Mouse (Mus musculus) layer of hippocampus, postnatal 36 days (tissue): ENCODE results near the gene Sun1. TPM values are rescaled to one million over a fixed set of nuclear protein-coding genes. Genes with fewer than 3 reads are reported as not detected.

Experiments
- DNase-seq, 2 experiments: peaks; one replicate each; pipeline ENCODE4 v3.0.0; 2022
- total RNA-seq, 2 experiments: library from RNA; stranded (reverse); gene quantifications; 2 replicates each; pipeline ENCODE4 v1.2.3; 2021

Sun1 gene
- total RNA-seq, 2 experiments from 2014 or later: 78.6 to 82.1 TPM

DNA sequence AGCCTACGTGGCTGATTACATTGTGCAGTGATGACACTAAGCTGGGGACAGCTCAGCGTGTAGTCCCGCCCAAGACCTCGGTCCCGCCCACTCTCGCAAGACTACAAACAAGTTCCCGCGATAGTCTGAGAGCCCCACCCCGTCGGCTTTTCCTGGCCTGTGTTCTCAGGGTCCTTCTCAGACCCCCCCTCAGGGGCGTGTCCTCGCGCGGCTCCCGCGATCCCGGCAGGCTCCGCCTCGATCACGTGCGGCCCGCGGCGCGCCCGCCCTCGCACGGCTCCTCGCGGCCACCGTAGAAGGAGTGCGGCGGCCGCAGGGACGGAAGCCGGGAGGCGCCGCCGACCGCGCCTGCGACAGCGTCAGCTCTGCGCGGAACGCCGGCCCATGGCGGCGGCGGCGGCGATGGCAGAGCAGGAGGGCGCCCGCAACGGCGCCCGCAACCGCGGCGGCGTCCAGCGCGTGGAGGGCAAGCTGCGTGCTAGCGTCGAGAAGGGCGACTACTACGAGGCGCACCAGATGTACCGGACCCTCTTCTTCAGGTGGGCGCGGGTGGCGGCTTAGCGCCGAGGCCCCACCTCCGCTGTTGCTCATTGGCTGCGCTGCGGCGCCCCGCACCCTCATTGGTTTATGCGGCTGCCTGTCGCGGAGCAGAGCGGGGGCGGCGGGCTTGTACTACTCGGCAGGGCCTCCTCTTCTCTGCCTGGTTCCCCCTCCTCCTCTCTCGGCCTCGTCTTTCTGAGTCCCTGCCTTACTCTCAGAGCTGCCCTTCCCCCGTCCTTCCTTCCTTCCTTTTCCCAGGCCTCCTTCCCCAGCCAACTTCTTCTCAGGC, 51.9 kb downstream of the Sun1 start, which contains the start of gene Get4:
TSS of gene Get4 (plus strand) at position 244 of the 829 bp plus-strand sequence.
- DNase-seq: peak; percentile 97 to 98

DNA sequence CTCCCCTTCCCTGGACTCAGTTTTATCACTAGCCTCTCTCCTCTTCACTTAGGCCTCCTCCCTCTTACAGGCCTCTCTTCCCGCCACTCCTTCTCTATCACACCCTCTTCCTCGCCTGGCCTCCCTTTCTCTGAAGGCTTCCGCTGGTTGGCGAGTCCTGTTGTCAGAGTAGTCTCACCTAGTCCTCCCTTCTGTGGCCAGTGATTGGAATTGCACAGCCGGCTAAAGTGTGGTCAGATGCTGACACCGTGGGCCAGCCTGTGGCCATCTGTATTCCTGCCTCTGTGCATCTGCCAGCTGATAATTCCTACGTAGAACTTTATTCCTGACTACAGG, 52.4 kb downstream of the Sun1 start:
- DNase-seq: no peak

DNA sequence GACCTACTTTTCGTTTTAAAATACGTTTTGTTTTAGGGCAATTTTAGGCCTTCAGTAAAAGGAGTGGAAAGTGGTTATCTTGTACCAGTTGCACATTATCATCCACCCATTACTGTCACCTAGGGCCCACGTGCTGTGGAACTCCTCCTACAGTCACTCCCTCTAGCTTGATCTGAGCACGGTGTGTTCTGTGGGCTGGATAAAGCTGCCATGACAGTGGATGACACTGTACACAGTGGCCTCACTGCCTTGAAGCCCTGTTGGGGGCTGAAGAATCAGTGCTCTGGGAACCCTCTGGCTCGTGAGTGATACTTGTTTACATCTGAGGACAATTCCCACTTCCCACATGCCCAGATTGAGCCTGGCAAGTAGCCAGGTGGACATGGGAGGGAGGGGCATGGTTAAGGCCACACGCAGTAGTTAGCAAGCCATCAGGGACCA, 52.9 kb downstream of the Sun1 start:
- DNase-seq: no peak

GRCm38 (mm10) chr5:139254938-139255337, 54.5 kb downstream of the Sun1 start:
- no peak for DNase-seq

DNA sequence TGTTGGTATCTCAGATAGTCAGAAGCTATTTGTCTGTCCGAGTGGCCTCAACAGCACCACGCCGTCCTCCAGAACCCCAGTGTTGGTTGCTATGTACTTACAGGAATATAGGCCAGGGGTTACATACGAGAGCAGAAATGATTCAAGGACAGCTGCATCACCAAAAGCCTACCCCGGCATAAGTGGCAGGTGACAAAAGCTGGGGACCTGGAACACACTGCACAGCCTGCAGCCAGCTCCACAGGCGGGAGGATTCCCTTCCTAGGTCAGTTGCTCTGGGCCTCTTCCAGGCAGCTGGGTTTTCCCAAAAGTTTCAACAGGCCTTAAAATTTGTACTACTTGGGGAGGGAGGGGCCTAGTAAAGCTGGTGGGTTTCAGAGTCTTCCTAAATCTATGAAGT, 55.3 kb downstream of the Sun1 start:
- DNase-seq: no peak

DNA sequence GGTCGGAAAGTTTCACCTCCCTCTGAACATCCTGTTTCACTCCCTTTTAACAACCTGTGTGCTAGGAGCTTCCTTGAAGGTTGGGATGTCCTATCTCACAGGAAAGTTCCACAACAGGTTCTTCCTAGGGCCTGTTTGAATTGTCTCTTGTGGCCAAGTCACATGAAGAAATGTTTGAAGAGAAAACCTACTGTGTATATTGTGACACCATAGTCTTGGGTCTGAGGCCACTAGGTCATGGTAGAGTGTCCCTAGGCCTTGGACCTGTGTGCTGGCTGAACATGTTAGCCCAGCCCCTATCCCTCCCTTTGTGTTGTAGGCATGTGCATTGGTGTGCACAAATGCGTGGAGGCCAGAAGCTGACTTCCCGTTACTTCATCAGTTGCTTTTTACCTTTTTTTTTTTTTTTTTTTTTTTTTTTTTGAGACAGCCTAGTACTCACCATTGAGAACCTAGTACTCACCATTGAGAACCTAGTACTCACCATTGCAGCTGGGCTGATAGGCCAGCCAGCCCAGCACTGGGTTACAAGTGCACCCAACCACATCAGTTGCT, 55.9 kb downstream of the Sun1 start:
- no peak for DNase-seq

- DNase-seq: no peak
Measured at GRCm38 (mm10) chr5:139257265-139257664, 56.8 kb downstream of the Sun1 start.

DNA sequence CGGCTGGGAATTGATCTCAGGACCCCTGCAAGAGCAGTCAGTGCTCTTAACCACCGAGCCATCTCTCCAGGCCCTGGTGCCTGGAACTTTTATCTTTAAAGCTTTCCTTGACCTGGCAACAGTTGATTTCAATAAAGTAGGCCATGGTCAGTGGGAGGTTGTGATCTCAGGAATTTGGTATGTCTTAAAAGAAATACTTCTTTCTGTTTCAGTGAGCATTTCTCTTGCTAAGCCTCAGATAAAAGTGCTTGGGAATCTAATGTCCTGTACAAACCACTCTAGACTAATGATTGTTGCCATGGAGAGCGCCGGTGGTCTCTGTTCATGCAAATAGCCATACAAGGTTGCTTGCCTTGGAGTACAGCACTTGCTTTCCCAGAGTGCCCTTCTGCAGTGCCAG, 57.4 kb downstream of the Sun1 start:
- no peak for DNase-seq

DNA sequence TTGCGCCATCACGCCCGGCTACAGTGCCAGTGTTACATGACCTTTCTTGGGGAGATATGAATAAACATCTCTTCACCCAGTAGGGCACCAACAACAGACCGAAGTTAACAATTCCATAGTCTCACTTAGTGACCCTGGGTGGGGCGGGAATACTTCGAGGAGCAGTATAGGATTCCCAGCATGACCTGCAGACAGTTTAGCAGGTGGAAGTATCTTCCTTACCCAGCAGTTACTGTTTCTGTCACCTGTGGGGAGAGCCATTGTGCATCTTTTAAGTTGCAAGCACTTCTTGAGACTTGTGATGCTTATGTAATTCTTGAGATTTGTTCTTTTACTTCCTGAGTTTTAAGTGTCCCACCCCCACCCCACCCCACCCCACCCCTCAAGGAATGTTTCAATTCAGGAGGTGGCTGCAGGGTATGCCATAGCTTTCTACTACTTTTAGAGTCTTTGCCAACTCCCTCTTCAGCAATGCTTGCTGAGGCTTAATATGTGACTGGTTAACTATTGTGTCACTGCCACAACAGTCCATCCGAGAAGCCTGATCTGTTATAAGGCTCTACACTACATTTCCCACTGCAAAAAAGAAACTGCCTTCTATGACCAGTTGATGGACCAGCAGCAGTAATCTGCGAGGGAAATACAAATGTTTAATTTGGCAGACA, 58.1 kb downstream of the Sun1 start:
- no peak for DNase-seq

GRCm38 (mm10) chr5:139259853-139260252, 59.4 kb downstream of the Sun1 start:
- no peak for DNase-seq

GRCm38 (mm10) chr5:139261403-139261802, 61.0 kb downstream of the Sun1 start:
- no peak for DNase-seq

- DNase-seq: no peak
Measured at GRCm38 (mm10) chr5:139267661-139268060, 67.2 kb downstream of the Sun1 start.

DNA sequence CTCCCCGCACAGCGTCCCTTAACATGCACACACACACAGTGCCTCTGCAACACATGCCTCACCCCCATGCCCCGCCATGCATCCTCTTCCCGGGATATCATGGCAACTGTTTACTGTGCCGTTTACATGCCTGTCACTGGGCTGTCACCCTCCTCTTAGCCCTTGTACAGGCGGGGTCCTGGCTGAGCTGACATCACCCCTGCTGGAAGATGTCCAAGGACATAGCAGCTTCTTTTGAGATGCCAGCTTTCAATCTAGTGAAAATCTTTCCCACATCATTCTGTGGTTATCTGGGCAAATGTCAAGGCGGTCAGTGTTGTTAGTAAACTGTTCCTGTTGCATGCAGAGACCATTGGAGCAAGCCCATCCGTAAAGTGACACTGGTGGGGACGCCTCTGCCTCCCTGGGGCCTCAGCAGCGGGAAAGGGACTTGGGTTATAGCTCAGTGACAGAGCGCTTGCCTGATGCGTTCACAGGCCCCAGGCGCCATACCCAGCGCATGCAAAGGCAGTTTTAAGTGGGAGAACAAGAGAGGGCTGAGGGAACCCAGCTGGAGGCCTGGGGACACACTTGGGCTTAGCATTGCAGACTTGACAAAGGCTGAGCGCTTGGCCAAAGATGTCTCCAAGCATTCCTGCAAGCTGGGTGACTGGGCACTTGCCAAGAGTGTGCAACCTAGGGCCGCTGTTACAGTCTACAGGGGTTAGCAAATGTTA, 70.5 kb downstream of the Sun1 start:
- DNase-seq: no peak

DNA sequence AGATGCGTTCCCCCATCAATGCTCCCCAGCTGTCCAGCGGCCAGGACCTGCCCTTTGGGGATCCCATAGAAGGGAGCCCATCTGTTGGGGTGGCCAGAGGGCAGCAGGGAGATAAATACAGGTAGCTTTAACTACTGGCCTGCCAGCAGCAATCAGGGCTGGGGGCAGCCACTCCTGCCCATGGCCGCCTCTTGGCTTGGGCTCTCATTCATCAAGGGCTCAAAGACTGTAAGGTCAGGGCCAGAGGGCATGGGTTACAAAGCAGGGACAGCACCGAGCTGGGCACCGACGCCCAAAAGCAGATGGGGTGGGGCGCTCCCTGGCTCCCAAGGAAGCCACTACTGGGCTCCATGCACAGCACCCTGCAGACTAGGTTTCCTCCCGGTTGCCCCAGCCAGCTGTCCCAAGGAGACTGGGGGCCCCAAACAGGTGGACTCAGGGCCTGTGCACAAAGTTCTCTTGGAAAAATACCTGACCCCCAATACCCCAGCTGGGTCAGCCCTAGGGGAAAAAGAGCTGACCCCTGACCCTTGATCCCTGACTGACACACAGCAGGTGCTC, 71.6 kb downstream of the Sun1 start:
- no peak for DNase-seq

DNA sequence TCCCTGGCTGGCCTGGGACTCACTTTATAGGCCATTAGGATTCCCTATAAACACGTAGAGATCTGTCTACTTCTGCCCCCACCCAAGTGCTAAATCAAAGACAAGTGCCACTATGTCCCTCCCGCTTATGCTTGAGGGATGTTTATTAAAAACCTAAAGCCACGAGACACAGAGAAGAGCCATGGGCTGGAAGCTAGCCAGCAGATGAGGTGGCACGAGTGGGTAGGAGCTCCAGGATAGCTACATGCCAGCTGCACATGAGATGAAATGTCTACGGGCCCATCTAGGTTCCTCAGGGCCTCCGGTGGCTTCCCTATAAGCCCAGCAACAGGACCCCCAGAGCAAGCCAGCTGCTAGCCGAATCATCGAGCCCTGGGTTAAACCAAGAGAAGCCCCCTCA, 76.8 kb downstream of the Sun1 start:
- no peak for DNase-seq

GRCm38 (mm10) chr5:139281373-139282112, 81.1 kb downstream of the Sun1 start:
- no peak for DNase-seq

GRCm38 (mm10) chr5:139282191-139282590, 81.8 kb downstream of the Sun1 start:
- peak; percentile 85 to 86 for DNase-seq

DNA sequence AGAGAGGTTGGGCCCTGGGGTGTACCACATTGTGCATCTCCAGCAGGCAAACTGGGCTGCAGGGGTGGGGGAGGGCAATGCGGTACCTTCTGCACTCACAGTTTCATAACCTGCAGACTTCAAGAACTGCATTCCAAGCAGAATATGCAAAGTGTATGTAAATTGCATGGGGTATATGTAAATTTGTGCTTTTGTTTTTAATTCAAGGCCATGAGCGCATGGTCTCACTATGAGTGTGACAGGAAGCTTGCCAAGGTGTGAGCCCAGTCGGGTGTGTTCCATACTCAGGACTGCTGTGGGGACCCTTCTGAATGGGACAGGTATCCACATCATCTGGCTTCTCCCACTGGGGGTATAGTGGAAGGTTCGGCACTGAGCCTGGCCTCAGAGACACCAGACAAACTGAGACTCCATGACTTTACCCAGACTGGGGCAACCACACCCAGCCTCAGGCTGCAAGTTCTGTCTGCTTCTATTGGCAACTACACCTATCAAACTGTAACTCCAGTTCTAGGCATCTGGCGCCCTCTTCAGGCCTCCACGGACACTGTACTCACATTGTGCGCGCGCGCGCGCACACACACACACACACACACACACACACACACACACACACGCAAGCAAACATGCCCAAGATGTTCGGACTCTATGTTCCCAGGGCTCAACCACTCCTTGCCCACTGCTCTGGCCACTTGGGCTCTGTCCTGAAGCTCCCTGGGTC, 83.2 kb downstream of the Sun1 start:
- DNase-seq: no peak

GRCm38 (mm10) chr5:139285383-139286067, 85.1 kb downstream of the Sun1 start:
- no peak for DNase-seq

DNA sequence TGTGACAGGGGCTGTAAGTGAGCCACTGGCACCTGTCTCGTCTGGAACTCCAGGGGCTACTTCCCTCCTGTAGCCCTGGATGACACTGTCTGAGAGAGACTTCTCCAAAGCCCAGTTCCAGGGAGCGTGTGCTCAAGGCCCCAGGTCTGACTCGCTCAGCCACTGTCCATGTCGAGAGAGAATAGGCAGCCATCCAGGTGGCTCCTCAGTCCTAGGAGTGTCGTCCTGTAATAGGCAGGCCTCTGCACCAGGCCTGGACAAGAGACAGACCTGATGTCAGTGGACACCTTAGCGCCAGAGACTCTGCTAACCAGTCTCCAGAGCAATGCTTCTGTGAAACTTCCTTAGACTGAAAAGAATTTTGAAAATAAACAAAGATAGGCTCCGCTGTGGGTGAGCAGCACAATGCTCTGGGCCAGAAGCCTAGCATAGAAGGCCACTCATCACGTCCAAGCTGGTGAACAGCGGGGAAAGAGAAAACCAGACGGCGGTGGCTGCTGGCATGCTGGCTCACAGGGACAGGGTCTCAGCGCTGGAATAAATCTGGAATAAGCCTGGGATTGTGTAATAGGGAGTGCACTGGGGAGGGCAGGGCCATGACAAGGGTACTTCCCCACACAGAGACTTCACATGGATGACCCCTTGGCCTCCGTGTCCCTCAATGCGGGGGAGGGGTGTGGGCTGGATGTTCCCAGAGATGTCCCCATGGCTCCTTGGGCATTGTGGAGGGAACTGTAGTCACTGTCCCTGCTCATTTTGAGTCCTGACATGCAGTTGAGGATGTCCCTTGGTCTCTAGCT, 85.9 kb downstream of the Sun1 start:
- no peak for DNase-seq
